Mouse (Mus musculus) splenic B cell, adult 2 months (primary cell): ENCODE results near the gene Tbc1d4.

Experiments
- DNase-seq: peaks from one replicate; pipeline ENCODE4 v3.0.0-alpha.2; 2011; ENCODE audit warnings: low read depth, low spot score
- H3K27me3 ChIP-seq: 2 replicates; pipeline ENCODE4 v1.6.1; 2012; ENCODE audit warnings: mild to moderate bottlenecking, low read length, moderate library complexity, mixed read lengths; ENCODE audit not compliant: control insufficient read depth, poor library complexity, insufficient read depth, severe bottlenecking
- H3K36me3 ChIP-seq: 2 replicates; pipeline ENCODE4 v1.6.1; 2012; ENCODE audit warnings: mild to moderate bottlenecking, low read length, moderate library complexity, mixed read lengths; ENCODE audit not compliant: control insufficient read depth, poor library complexity, insufficient read depth, severe bottlenecking

Gene Tbc1d4

DNA sequence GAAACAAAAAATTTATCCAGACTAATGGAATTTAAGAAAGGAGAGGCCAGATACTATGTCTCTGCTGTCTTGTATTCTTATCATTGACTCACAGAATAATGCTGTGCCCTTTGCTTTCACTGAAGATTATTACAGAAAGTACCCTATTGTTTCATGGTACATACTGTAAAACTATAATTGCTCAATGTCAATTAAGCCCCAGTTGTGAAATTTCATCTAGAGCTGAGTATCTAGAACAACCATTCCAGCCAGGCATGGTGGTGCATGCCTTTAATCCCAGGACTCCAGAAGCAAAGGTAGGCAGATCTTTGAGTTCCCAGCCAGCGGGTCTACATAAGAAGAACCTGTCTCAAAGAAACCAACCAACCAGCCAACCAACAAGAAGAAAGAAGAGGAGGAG, 34.5 kb downstream of the Tbc1d4 start:
- H3K27me3 ChIP-seq = no peaks in the 10 kb centered on the region
- no peak for DNase-seq
- H3K36me3 ChIP-seq = no peaks in the 10 kb centered on the region

DNA sequence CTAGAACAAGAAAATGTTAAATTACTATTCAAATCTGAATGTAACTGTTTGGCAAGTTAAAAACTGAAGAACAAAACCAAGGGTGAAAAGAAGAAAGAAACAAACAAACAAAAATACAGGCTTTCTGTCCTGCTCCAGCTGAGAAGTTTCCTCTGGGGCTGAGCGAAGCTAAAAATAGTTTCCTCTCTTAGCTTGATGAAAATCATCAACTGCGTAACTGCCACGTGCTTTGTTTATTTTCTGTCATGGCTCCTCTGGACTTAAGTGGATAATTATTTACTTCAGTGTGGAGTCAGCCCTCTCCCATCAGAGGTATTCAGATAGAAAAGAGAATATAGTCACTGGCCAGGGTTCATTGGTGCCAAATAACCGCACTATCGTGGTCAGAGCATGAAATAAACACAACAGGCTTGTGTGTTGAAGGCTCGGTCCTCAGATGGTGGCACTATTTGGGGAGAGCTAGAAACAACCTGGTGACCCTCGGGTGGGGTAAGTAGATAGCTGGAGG, 35.8 kb downstream of the Tbc1d4 start:
- H3K36me3 ChIP-seq = no peaks in the 10 kb centered on the region
- no peak for DNase-seq
- H3K27me3 ChIP-seq = no peaks in the 10 kb centered on the region

- no peak for DNase-seq
Measured at GRCm38 (mm10) chr14:101568828-101569227, 40.2 kb downstream of the Tbc1d4 start.

DNA sequence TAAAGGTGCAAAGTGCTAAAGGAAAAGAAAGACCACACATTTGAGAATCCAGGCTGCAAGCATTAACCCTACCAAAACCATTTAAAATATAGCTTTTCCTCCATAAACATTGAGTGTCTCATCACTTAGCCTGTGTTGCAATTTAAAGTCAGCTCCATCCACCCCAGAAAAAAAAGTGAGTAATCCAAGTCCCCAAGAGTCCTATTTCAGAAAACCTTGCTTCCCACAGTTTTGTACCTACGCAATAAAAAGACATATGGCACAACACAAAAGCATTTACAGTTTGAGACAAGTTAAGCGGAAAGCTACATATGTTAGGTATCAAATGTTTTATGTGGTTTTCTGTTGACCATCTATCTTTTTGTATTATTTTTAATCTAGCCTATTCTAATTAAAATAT, 42.3 kb downstream of the Tbc1d4 start:
- H3K27me3 ChIP-seq = no peaks in the 10 kb centered on the region
- DNase-seq = no peak

More at GRCm38 (mm10) chr14:101568828-101569227, 40.2 kb downstream of the Tbc1d4 start:
- Histone ChIP-seq H3K36me3 (no peaks in the 10 kb centered on the region), H3K27me3 (no peaks in the 10 kb centered on the region)

GRCm38 (mm10) chr14:101565661-101566060, 43.3 kb downstream of the Tbc1d4 start:
- no peaks in the 10 kb centered on the region for H3K36me3 ChIP-seq
- H3K27me3 ChIP-seq = no peaks in the 10 kb centered on the region
- DNase-seq = no peak

More for the DNA sequence above, 42.3 kb downstream of the Tbc1d4 start:
- H3K36me3 ChIP-seq = no peaks in the 10 kb centered on the region

GRCm38 (mm10) chr14:101561251-101561701, 47.7 kb downstream of the Tbc1d4 start:
- DNase-seq = no peak
- Histone ChIP-seq H3K27me3 (no peaks in the 10 kb centered on the region), H3K36me3 (no peaks in the 10 kb centered on the region)

DNA sequence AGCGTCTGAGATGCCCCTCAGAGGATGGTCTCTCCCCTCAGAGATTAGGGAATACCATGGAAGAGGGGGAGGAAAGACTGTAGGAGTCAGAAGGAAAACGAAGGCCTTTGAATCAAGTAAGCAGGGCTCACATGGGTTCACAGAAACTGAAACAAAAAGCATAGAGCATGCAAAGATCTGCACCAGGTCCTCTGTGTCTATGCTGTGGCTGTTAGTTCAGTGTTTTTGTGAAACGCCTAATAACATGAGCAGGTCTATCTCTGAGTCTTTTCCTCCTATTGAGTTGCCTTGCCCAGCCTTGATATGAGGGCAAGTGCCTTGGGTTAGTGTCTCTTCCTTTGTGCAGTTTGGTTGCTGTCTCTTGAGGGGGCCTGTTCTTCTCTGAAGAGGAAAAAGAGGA, 49.5 kb downstream of the Tbc1d4 start:
- H3K27me3 ChIP-seq = no peaks in the 10 kb centered on the region
- H3K36me3 ChIP-seq = no peaks in the 10 kb centered on the region
- peak; percentile 1 for DNase-seq

GRCm38 (mm10) chr14:101548885-101549573, 60.0 kb downstream of the Tbc1d4 start:
- no peak for DNase-seq
- H3K36me3 ChIP-seq = no peaks in the 10 kb centered on the region
- H3K27me3 ChIP-seq = no peaks in the 10 kb centered on the region

- Histone ChIP-seq H3K27me3 (no peaks in the 10 kb centered on the region), H3K36me3 (no peaks in the 10 kb centered on the region)
- no peak for DNase-seq
Measured at GRCm38 (mm10) chr14:101541863-101542262, 67.1 kb downstream of the Tbc1d4 start.

- no peaks in the 10 kb centered on the region for H3K27me3 ChIP-seq
- DNase-seq = no peak
- no peaks in the 10 kb centered on the region for H3K36me3 ChIP-seq
Measured at GRCm38 (mm10) chr14:101541141-101541540, 67.8 kb downstream of the Tbc1d4 start.

DNA sequence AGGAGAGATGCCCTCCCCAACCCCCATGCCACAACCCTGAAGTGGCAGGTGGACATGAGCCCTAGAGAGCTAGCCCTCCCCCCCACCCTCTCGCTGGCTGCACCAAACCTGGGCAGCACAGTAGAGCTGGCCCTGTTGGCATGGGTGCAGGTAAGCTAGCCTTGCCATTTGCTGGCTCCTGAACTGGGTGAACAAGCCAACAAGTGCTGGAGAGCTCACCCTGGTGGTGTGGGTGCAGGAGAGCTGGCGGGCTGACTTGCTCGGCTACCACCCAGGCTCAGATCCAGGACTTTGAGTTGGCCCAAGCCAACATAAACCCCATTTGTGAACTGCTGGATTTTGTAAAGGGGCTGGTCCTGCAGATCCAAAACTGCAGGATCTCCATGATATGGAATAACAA, 68.5 kb downstream of the Tbc1d4 start:
- Histone ChIP-seq H3K27me3 (no peaks in the 10 kb centered on the region), H3K36me3 (no peaks in the 10 kb centered on the region)
- DNase-seq = no peak

DNA sequence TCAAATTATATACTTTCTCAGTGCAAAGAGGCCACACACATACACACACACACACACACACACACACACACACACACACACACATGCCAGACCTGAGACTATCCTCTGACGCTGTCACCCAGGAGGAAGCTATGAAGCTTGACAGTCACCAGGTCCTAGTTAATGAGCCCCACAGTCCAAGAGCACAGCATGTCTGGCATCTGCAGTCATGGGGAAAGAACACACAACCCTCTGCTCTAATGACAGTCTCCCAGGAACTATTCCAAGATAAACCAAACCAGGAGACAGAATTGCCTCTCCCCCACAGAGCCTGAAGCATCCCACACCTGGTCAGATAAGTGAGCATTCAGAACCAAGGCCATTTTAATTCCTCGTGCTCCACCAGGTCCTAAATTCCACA, 71.1 kb downstream of the Tbc1d4 start:
- Histone ChIP-seq H3K36me3 (no peaks in the 10 kb centered on the region), H3K27me3 (no peaks in the 10 kb centered on the region)
- DNase-seq = no peak

- no peaks in the 10 kb centered on the region for H3K36me3 ChIP-seq
- no peaks in the 10 kb centered on the region for H3K27me3 ChIP-seq
- DNase-seq = no peak
Measured at GRCm38 (mm10) chr14:101537413-101537812, 71.6 kb downstream of the Tbc1d4 start.

DNA sequence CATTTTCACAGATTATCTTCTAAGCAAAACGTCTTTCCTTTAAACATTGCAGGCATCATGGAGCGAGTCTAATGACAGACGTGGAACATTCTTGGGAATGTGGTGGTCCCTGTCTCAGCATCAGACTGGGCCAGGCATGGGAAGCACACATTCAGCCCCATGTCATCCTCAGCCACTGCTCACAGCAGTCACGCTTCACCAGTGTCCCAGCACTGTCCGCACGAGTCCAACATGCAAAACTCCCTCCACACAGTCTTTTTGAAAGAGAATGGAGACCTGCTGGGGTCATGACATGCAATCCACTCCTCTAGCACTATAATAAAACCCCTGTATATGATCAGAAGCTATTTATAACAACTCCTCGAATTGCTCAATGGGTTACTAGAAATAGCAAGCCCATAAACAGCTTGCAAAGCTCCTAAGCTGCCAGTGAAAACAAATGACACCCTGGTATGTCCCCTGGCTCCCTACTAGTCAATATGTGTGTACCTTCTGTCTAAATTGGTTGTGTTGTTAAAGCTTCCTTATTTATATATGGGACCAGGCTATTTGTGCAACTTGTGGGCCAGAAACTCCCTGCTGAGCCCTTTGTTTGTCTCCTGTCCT, 76.8 kb downstream of the Tbc1d4 start:
- Histone ChIP-seq H3K36me3 (no peaks in the 10 kb centered on the region), H3K27me3 (no peaks in the 10 kb centered on the region)
- DNase-seq = no peak

- no peak for DNase-seq
- Histone ChIP-seq H3K27me3 (no peaks in the 10 kb centered on the region), H3K36me3 (no peaks in the 10 kb centered on the region)
Measured at GRCm38 (mm10) chr14:101530455-101530854, 78.5 kb downstream of the Tbc1d4 start.
